Mouse (Mus musculus): ENCODE results near the gene Tfg. TPM values are rescaled to one million over a fixed set of nuclear protein-coding genes. Genes with fewer than 3 reads are reported as not detected.

Tfg gene
- total RNA-seq, 2 experiments from 2014 or later, result 48.0 to 49.5 TPM

- no peak for DNase-seq (ENCODE audit: low spot score)
- intact Hi-C loops (cut with DNase I), result no loop called here
These were observed 61.9 kb downstream of the Tfg start for GRCm38 (mm10) chr16:56655193-56655910.

GRCm38 (mm10) chr16:56646382-56647172 is 70.7 kb downstream of the Tfg start:
- DNase-seq (ENCODE audit: low spot score), result no peak
- intact Hi-C loops (cut with DNase I), result no loop called here

DNA sequence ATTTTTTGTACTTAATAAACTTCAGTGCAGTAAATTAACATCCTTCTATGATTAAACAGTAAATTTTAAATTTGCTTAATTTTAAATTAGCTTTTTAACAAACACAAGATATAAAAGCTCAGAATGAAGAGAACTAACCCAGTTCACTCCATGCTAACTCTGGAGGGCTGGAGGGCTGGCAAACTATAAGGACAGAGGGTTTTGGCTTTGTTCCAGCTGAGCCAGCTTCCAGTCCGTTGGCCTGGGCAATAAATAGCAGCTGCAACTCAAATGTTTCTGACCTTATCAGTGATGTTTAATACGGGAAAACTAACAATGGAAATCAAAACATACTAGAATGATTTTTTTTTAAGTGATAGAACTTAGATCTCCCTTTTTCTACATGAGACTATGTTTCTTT is 72.0 kb downstream of the Tfg start:
- no peak for DNase-seq (ENCODE audit: low spot score)

More for the DNA sequence above, 72.0 kb downstream of the Tfg start:
- intact Hi-C loops (cut with DNase I), result no loop called here

Other genes with a start within 250 kb of the Tfg start
- 1 to 10 TPM; 7.8 to 9.1 TPM for gene Abi3bp, start 239.6 kb downstream of the Tfg start, total RNA-seq (2021)
- not detected for gene Adgrg7, start 78.4 kb upstream of the Tfg start, total RNA-seq (2021)
- gene Tmem45a, start 168.7 kb upstream of the Tfg start, total RNA-seq (2021), result 1 to 10 TPM; 3.7 to 3.8 TPM
- not detected for gene Lnp1, start 210.6 kb upstream of the Tfg start, total RNA-seq (2021)